In genomic region chr15:58731952-58732642, GRCm38 (mm10) we compare ENCODE assay signal across 8 mouse cellular contexts.
DNase-seq lines count a peak whose midpoint lies in the region; ATAC-seq and TF ChIP-seq lines count a peak whose summit lies in the region.

No protein-coding gene starts in this region.

- no peak for TF ChIP-seq CTCF in intestine, postnatal 0 days (IDR thresholded peaks at IDR 0.05; ENCODE audit: low read depth)

- no peaks in the 10 kb centered on the region for H3K9me3 ChIP-seq in intestine, postnatal 0 days (ENCODE audit: control insufficient read depth)
- H3K9me3 ChIP-seq in intestine, embryonic 16.5 days (ENCODE audit: control insufficient read depth, low read length): no peaks in the 10 kb centered on the region
- H3K9me3 ChIP-seq in forebrain, embryonic 15.5 days: no peaks in the 10 kb centered on the region
- no peaks in the 10 kb centered on the region for H3K9me3 ChIP-seq in midbrain, embryonic 13.5 days

- ATAC-seq in intestine, postnatal 0 days: no peak
- ATAC-seq in intestine, embryonic 16.5 days: no peak; the same call in 1 of the 2 replicates
- ATAC-seq in forebrain, embryonic 15.5 days (replicated peaks): peak; percentile 74
- ATAC-seq in midbrain, embryonic 13.5 days: peak; percentile 78

- H3K4me3 ChIP-seq in intestine, postnatal 0 days (ENCODE audit: low read depth, low read length): no peak overlapping the region
- H3K4me3 ChIP-seq in intestine, embryonic 16.5 days (ENCODE audit: low read length): no peak overlapping the region
- no peak overlapping the region for H3K4me3 ChIP-seq in forebrain, embryonic 15.5 days
- no peak overlapping the region for H3K4me3 ChIP-seq in midbrain, embryonic 13.5 days (replicated peaks)

- no peaks in the 10 kb centered on the region for H3K36me3 ChIP-seq in intestine, postnatal 0 days (ENCODE audit: control insufficient read depth, insufficient read depth)
- H3K36me3 ChIP-seq in intestine, embryonic 16.5 days (ENCODE audit: control insufficient read depth, insufficient read depth, low read length): no peaks in the 10 kb centered on the region
- H3K36me3 ChIP-seq in forebrain, embryonic 15.5 days: no peaks in the 10 kb centered on the region
- no peaks in the 10 kb centered on the region for H3K36me3 ChIP-seq in midbrain, embryonic 13.5 days

- no peak overlapping the region for H3K27ac ChIP-seq in intestine, postnatal 0 days (ENCODE audit: low read depth, low read length)
- H3K27ac ChIP-seq in intestine, embryonic 16.5 days (ENCODE audit: low read length): no peak overlapping the region
- no peak overlapping the region for H3K27ac ChIP-seq in forebrain, embryonic 15.5 days (replicated peaks)
- H3K27ac ChIP-seq in midbrain, embryonic 13.5 days: no peak overlapping the region

- H3K4me1 ChIP-seq in intestine, postnatal 0 days (replicated peaks; ENCODE audit: control insufficient read depth, insufficient read depth, low read length): no peaks in the 10 kb centered on the region
- H3K4me1 ChIP-seq in intestine, embryonic 16.5 days (ENCODE audit: control insufficient read depth, insufficient read depth, low read length): no peaks in the 10 kb centered on the region
- 0 out of 2 replicates have a peak, but pooled peaks cover 7% of the 10 kb centered on the region for H3K4me1 ChIP-seq in forebrain, embryonic 15.5 days
- peaks cover 7% of the 10 kb centered on the region for H3K4me1 ChIP-seq in midbrain, embryonic 13.5 days (replicated peaks)

- WGBS in intestine, postnatal 0 days: 37% methylated on average over 13 of the region's 13 CpGs
- WGBS in intestine, embryonic 16.5 days: 45% methylated on average over 13 of the region's 13 CpGs
- WGBS in forebrain, embryonic 15.5 days: 40% methylated on average over 13 of the region's 13 CpGs
- 48% methylated on average over 13 of the region's 13 CpGs for WGBS in midbrain, embryonic 13.5 days

- peak; percentile 76 for DNase-seq in ZHBTc4 (ENCODE audit: low read depth, low spot score)
- no peak for DNase-seq in layer of hippocampus, adult 11-12 months (ENCODE audit: low spot score)
- no peak for DNase-seq in adrenal gland, postnatal 10 days
- DNase-seq in adrenal gland, postnatal 25 days: no peak

- no peak overlapping the region for H3K9ac ChIP-seq in intestine, postnatal 0 days (ENCODE audit: low read depth, low read length)
- H3K9ac ChIP-seq in intestine, embryonic 16.5 days (ENCODE audit: low read depth, low read length): no peak overlapping the region
- H3K9ac ChIP-seq in forebrain, embryonic 15.5 days (replicated peaks): no peak overlapping the region
- H3K9ac ChIP-seq in midbrain, embryonic 13.5 days (replicated peaks): no peak overlapping the region

- H3K4me2 ChIP-seq in intestine, postnatal 0 days (replicated peaks; ENCODE audit: low read depth): 0 out of 2 replicates have a peak overlapping the region, but pooled peaks have one; percentile 28
- no peak overlapping the region for H3K4me2 ChIP-seq in intestine, embryonic 16.5 days (ENCODE audit: low read depth, low read length)
- peak overlapping the region; percentile 9; the same call in 1 of the 2 replicates for H3K4me2 ChIP-seq in forebrain, embryonic 15.5 days (replicated peaks)
- H3K4me2 ChIP-seq in midbrain, embryonic 13.5 days (replicated peaks): 0 out of 2 replicates have a peak overlapping the region, but pooled peaks have one; percentile 2

- no peaks in the 10 kb centered on the region for H3K27me3 ChIP-seq in intestine, postnatal 0 days (replicated peaks; ENCODE audit: control insufficient read depth, insufficient read depth, low read length)
- H3K27me3 ChIP-seq in intestine, embryonic 16.5 days (replicated peaks; ENCODE audit: control insufficient read depth, insufficient read depth, low read length): no peaks in the 10 kb centered on the region
- no peaks in the 10 kb centered on the region for H3K27me3 ChIP-seq in forebrain, embryonic 15.5 days
- no peaks in the 10 kb centered on the region for H3K27me3 ChIP-seq in midbrain, embryonic 13.5 days

Comparison
In these comparisons a context has a peak if more than half of its experiments do, and no peak if none do; other contexts are left out.
1. ATAC-seq: peak in forebrain, embryonic 15.5 days (single experiment) and midbrain, embryonic 13.5 days (single experiment); none in intestine, postnatal 0 days (single experiment) and intestine, embryonic 16.5 days (single experiment).